Mouse (Mus musculus): Measurements from ENCODE around the gene Sgpp2. TPM values are rescaled to one million over a fixed set of nuclear protein-coding genes. Genes with fewer than 3 reads are reported as not detected.
A peak's percentile ranks its signal among the peaks of the same experiment; 100 is the strongest.

Sgpp2 gene
- total RNA-seq, 2 experiments from 2014 or later: 0.08 TPM; not detected in 1

GRCm38 (mm10) chr1:78330620-78331158, 20.5 kb downstream of the Sgpp2 start:
- no peak for DNase-seq
- intact Hi-C loops (cut with DNase I; ENCODE audit: low total_unique reads): no loop called here

GRCm38 (mm10) chr1:78337726-78338125, 27.6 kb downstream of the Sgpp2 start:
- DNase-seq: no peak
- intact Hi-C loops (cut with DNase I; ENCODE audit: low total_unique reads): no loop called here

- intact Hi-C loops (cut with DNase I; ENCODE audit: low total_unique reads): no loop called here
These were observed 28.1 kb downstream of the Sgpp2 start for GRCm38 (mm10) chr1:78338212-78338611.

GRCm38 (mm10) chr1:78339941-78340340, 29.8 kb downstream of the Sgpp2 start:
- intact Hi-C loops (cut with DNase I; ENCODE audit: low total_unique reads): no loop called here
- DNase-seq: no peak

More at GRCm38 (mm10) chr1:78338212-78338611, 28.1 kb downstream of the Sgpp2 start:
- peak; percentile 14 for DNase-seq

GRCm38 (mm10) chr1:78340584-78340983, 30.4 kb downstream of the Sgpp2 start:
- DNase-seq: no peak
- intact Hi-C loops (cut with DNase I; ENCODE audit: low total_unique reads): no loop called here

- no peak for DNase-seq
- intact Hi-C loops (cut with DNase I; ENCODE audit: low total_unique reads): no loop called here
These were observed 37.2 kb downstream of the Sgpp2 start for GRCm38 (mm10) chr1:78347317-78347806.

GRCm38 (mm10) chr1:78349219-78349618, 39.1 kb downstream of the Sgpp2 start:
- intact Hi-C loops (cut with DNase I; ENCODE audit: low total_unique reads): no loop called here
- no peak for DNase-seq

- intact Hi-C loops (cut with DNase I; ENCODE audit: low total_unique reads): no loop called here
These were observed 43.1 kb downstream of the Sgpp2 start for GRCm38 (mm10) chr1:78353254-78353653.

GRCm38 (mm10) chr1:78355123-78355522, 45.0 kb downstream of the Sgpp2 start:
- peak; percentile 20 for DNase-seq
- intact Hi-C loops (cut with DNase I; ENCODE audit: low total_unique reads): no loop called here

More at GRCm38 (mm10) chr1:78353254-78353653, 43.1 kb downstream of the Sgpp2 start:
- DNase-seq: no peak

- DNase-seq: no peak
These were observed 47.3 kb downstream of the Sgpp2 start for GRCm38 (mm10) chr1:78357415-78357814.

GRCm38 (mm10) chr1:78357868-78358267, 47.7 kb downstream of the Sgpp2 start:
- DNase-seq: no peak
- intact Hi-C loops (cut with DNase I; ENCODE audit: low total_unique reads): no loop called here

More at GRCm38 (mm10) chr1:78357415-78357814, 47.3 kb downstream of the Sgpp2 start:
- intact Hi-C loops (cut with DNase I; ENCODE audit: low total_unique reads): no loop called here

GRCm38 (mm10) chr1:78363965-78364889, 54.1 kb downstream of the Sgpp2 start:
- no peak for DNase-seq
- intact Hi-C loops (cut with DNase I; ENCODE audit: low total_unique reads): no loop called here

- intact Hi-C loops (cut with DNase I; ENCODE audit: low total_unique reads): no loop called here
- DNase-seq: no peak
These were observed 57.7 kb downstream of the Sgpp2 start for GRCm38 (mm10) chr1:78367806-78368205.

- no peak for DNase-seq
- intact Hi-C loops (cut with DNase I; ENCODE audit: low total_unique reads): no loop called here
These were observed 60.0 kb downstream of the Sgpp2 start for GRCm38 (mm10) chr1:78370121-78370520.

GRCm38 (mm10) chr1:78371569-78372236, 61.6 kb downstream of the Sgpp2 start:
- no peak for DNase-seq
- intact Hi-C loops (cut with DNase I; ENCODE audit: low total_unique reads): no loop called here

GRCm38 (mm10) chr1:78372316-78372715, 62.2 kb downstream of the Sgpp2 start:
- intact Hi-C loops (cut with DNase I; ENCODE audit: low total_unique reads): no loop called here
- DNase-seq: no peak

GRCm38 (mm10) chr1:78373836-78374235, 63.7 kb downstream of the Sgpp2 start:
- DNase-seq: no peak
- intact Hi-C loops (cut with DNase I; ENCODE audit: low total_unique reads): no loop called here

- no peak for DNase-seq
- intact Hi-C loops (cut with DNase I; ENCODE audit: low total_unique reads): no loop called here
These were observed 64.9 kb downstream of the Sgpp2 start for GRCm38 (mm10) chr1:78375058-78375457.

- intact Hi-C loops (cut with DNase I; ENCODE audit: low total_unique reads): no loop called here
- no peak for DNase-seq
These were observed 70.8 kb downstream of the Sgpp2 start for GRCm38 (mm10) chr1:78380950-78381349.

GRCm38 (mm10) chr1:78387854-78388253, 77.7 kb downstream of the Sgpp2 start:
- DNase-seq: no peak
- intact Hi-C loops (cut with DNase I; ENCODE audit: low total_unique reads): no loop called here

All from gastrocnemius, postnatal 14 days (tissue).